Mouse (Mus musculus) forebrain, embryonic 15.5 days (tissue): Measurements from ENCODE around the gene Wdr45. TPM values are rescaled to one million over a fixed set of nuclear protein-coding genes. Genes with fewer than 3 reads are reported as not detected.
"Not testable (repeated sequence)": the region's sequence is repeated elsewhere in the genome, so short reads cannot be mapped to it uniquely, and the experiment has no call there.

Experiments
- ATAC-seq: fragments of 200-750 bp; cut with Nextera tagmentation; replicated peaks from 2 replicates; pipeline ENCODE4 v1.8.0; 2017; ENCODE audit warnings: mild to moderate bottlenecking, moderate TSS enrichment, moderate library complexity
- H3K27ac ChIP-seq: fragments of 300-500 bp; sonication (generic); replicated peaks from 2 replicates; pipeline ENCODE4 v1.5.1; 2015; ENCODE audit warnings: mild to moderate bottlenecking, inconsistent platforms
- H3K27me3 ChIP-seq: fragments of 300-500 bp; sonication (generic); 2 replicates; pipeline ENCODE4 v1.6.1; 2015; ENCODE audit warnings: inconsistent platforms
- H3K36me3 ChIP-seq: fragments of 300-500 bp; sonication (generic); 2 replicates; pipeline ENCODE4 v1.6.1; 2015; ENCODE audit warnings: mild to moderate bottlenecking, inconsistent platforms
- H3K4me1 ChIP-seq: fragments of 300-500 bp; sonication (generic); 2 replicates; pipeline ENCODE4 v1.6.1; 2015; ENCODE audit warnings: inconsistent platforms
- H3K4me2 ChIP-seq: fragments of 300-500 bp; sonication (generic); replicated peaks from 2 replicates; pipeline ENCODE4 v1.6.1; 2015; ENCODE audit warnings: mild to moderate bottlenecking, inconsistent platforms
- H3K4me3 ChIP-seq: fragments of 300-500 bp; sonication (generic); 2 replicates; pipeline ENCODE4 v1.5.1; 2015; ENCODE audit warnings: mild to moderate bottlenecking, inconsistent platforms
- H3K9ac ChIP-seq: fragments of 300-500 bp; sonication (generic); replicated peaks from 2 replicates; pipeline ENCODE4 v1.6.1; 2015; ENCODE audit warnings: mild to moderate bottlenecking, inconsistent platforms
- H3K9me3 ChIP-seq: fragments of 300-500 bp; sonication (generic); 2 replicates; pipeline ENCODE4 v1.6.1; 2016; ENCODE audit warnings: inconsistent platforms
- WGBS: fragments of 180-500 bp; shearing (Covaris S2); methylation state at CpG from one replicate; pipeline ENCODE4 v1.1.7; 2015; ENCODE audit warnings: mixed read lengths; 5-methylcytosine and 5-hydroxymethylcytosine counted together
- polyA plus RNA-seq: library from polyadenylated mRNA; unstranded; fragments of >200 nt; fragmentation: Nextera tagmentation; extraction: Ambion mirVana; gene quantifications from 2 replicates; pipeline ENCODE4 v1.2.1, GENCODE M21; 2015

The Wdr45 gene
- polyA plus RNA-seq, 1 experiment from 2014 or later = 43.1 TPM

DNA sequence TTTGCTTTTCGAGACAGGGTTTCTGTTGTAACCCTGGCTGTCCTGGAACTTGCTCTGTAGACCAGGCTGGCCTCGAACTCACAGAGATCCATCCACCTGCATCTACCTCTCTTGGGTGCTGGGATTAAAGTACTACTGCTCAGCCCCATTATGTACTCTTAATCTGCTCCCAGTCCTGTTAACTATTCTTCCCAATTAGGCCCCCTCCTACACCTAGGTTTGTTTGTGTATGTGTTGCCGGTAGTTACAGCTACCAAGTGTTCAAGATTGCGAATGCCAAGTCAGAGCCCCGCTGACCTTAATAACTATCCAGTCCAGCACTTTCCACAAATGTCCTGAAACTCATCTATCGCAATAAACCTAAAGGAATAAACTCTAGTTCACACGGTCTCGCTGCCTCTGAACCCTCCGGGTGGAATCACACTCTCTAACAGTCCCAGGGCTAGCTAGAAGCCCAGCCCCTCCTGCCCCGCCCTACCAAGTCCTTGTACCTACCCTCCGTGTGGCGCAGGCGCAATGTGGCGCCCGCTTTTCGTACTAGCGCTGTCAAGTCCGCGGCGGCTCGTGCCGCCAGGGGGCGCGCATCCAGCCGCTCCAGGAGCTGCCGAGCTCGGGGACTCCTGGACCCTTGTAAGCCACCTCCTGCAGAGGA lies 34.6 kb upstream of the Wdr45 start:
- Histone ChIP-seq H3K27me3 (no peaks in the 10 kb centered on the region), H3K4me1 (no peaks in the 10 kb centered on the region), H3K36me3 (no peaks in the 10 kb centered on the region), H3K4me3 (peak overlapping the region; percentile 27), H3K9me3 (no peaks in the 10 kb centered on the region), H3K4me2 (peak overlapping the region; percentile 47), H3K27ac (no peak overlapping the region), H3K9ac (no peak overlapping the region)
- peak; percentile 95 for ATAC-seq
- WGBS = 25% methylated on average over 27 of the region's 27 CpGs

DNA sequence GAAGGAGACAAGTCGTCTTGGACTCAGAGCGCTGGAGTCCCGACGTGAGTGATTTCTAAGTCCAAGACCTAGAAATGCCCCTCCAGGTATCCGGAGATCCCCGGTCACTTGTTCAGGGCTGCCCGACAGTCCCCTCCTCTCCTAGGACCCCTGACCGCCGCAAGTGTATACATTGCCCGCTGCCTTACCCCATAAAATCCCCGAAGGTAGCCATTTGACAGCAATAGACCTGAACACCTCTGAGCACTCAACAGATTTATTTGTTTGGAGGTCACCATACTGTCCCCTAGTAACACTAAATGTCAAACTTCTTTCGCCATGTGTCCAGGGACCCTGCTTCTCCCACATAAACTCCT lies 34.1 kb upstream of the Wdr45 start:
- no peak overlapping the region for H3K9ac ChIP-seq
- no peaks in the 10 kb centered on the region for H3K9me3 ChIP-seq
- 20% methylated on average over 12 of the region's 12 CpGs for WGBS
- no peak overlapping the region for H3K27ac ChIP-seq
- ATAC-seq = peak; percentile 43
- no peaks in the 10 kb centered on the region for H3K36me3 ChIP-seq
- H3K27me3 ChIP-seq = no peaks in the 10 kb centered on the region
- peak overlapping the region; percentile 47 for H3K4me2 ChIP-seq
- H3K4me3 ChIP-seq = peak overlapping the region; percentile 27
- H3K4me1 ChIP-seq = no peaks in the 10 kb centered on the region

DNA sequence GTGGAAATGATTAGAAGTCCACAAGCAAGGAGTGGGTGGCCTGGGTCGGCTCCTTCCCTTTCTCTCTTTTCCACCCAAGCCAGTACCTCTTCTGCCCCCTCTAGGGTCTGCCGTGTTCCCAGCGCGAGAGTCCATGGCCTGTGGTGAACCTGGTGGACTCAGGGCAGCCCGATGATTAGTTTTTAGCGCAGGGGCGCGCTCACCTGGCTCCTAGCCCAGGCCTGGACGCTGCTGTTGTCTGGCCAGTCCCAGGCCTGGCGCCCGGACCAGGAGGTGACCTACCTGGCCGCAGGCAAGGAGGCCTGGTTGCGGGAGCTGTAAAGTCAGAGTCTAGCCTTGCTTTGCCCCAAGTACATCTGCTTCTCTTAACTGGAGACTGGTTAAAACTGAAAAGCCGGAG lies 33.3 kb upstream of the Wdr45 start, which contains the start of gene Magix:
Gene Magix, minus strand, starts transcription at position 388 of the 400 bp plus-strand sequence.
- Histone ChIP-seq H3K36me3 (no peaks in the 10 kb centered on the region), H3K9ac (no peak within 1 kb of the TSS), H3K27ac (no peak within 1 kb of the TSS), H3K4me2 (peak within 1 kb of the TSS; percentile 47), H3K9me3 (no peaks in the 10 kb centered on the region), H3K4me3 (peak within 1 kb of the TSS; percentile 27), H3K27me3 (no peaks in the 10 kb centered on the region), H3K4me1 (no peaks in the 10 kb centered on the region)
- WGBS = 64% methylated on average over 14 of the region's 14 CpGs
- no peak for ATAC-seq

GRCm38 (mm10) chrX:7688321-7688720 lies 25.8 kb upstream of the Wdr45 start:
- 88% methylated on average over 2 of the region's 2 CpGs for WGBS
- no peak for ATAC-seq

DNA sequence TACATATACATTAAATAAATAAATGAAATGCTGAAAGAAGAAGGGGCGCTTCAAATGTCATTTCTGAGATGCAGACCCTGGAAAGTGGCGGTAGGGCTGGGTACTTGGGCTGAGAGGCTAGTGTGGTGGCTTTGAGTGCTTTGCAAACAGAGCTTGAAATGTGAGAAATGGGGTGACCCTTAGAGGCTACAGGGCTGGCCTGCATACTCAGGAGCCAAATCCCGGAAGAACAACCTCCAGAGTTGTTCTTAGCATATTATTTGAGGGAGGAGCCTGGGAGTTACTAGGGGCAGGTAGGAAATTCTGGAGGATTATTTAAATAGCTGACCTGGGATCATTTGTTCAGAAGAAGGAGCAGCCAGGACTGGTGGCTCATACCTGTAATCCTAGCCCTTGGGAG lies 23.6 kb upstream of the Wdr45 start:
- Histone ChIP-seq H3K27ac (no peak overlapping the region), H3K4me1 (no peaks in the 10 kb centered on the region), H3K27me3 (no peaks in the 10 kb centered on the region), H3K36me3 (no peaks in the 10 kb centered on the region), H3K9me3 (no peaks in the 10 kb centered on the region), H3K9ac (no peak overlapping the region), H3K4me2 (no peak overlapping the region), H3K4me3 (no peak overlapping the region)
- no peak for ATAC-seq
- 68% methylated on average over 3 of the region's 3 CpGs for WGBS

More at GRCm38 (mm10) chrX:7688321-7688720, 25.8 kb upstream of the Wdr45 start:
- no peaks in the 10 kb centered on the region for H3K4me1 ChIP-seq
- no peak overlapping the region for H3K9ac ChIP-seq
- no peak overlapping the region for H3K4me3 ChIP-seq
- H3K27me3 ChIP-seq = no peaks in the 10 kb centered on the region
- H3K9me3 ChIP-seq = no peaks in the 10 kb centered on the region
- no peak overlapping the region for H3K27ac ChIP-seq
- no peak overlapping the region for H3K4me2 ChIP-seq
- no peaks in the 10 kb centered on the region for H3K36me3 ChIP-seq

GRCm38 (mm10) chrX:7692862-7693261 lies 21.3 kb upstream of the Wdr45 start:
- H3K9me3 ChIP-seq = no peaks in the 10 kb centered on the region
- H3K27me3 ChIP-seq = no peaks in the 10 kb centered on the region
- H3K9ac ChIP-seq = no peak overlapping the region
- no peak for ATAC-seq
- no peak overlapping the region for H3K27ac ChIP-seq
- 40% methylated on average over 4 of the region's 4 CpGs for WGBS
- H3K4me3 ChIP-seq = no peak overlapping the region
- H3K36me3 ChIP-seq = no peaks in the 10 kb centered on the region
- peaks cover 4% of the 10 kb centered on the region; the same call in 1 of the 2 replicates for H3K4me1 ChIP-seq
- H3K4me2 ChIP-seq = no peak overlapping the region

GRCm38 (mm10) chrX:7696520-7696919 lies 17.6 kb upstream of the Wdr45 start:
- no peak overlapping the region for H3K27ac ChIP-seq
- no peaks in the 10 kb centered on the region for H3K9me3 ChIP-seq
- peaks cover 16% of the 10 kb centered on the region for H3K4me1 ChIP-seq
- peak overlapping the region; percentile 58 for H3K4me3 ChIP-seq
- H3K36me3 ChIP-seq = no peaks in the 10 kb centered on the region
- 50% methylated on average over 6 of the region's 6 CpGs for whole genome bisulfite sequencing
- H3K9ac ChIP-seq = no peak overlapping the region
- peak overlapping the region; percentile 22 for H3K4me2 ChIP-seq
- no peak; the same call in 1 of the 2 replicates for ATAC-seq
- no peaks in the 10 kb centered on the region for H3K27me3 ChIP-seq

DNA sequence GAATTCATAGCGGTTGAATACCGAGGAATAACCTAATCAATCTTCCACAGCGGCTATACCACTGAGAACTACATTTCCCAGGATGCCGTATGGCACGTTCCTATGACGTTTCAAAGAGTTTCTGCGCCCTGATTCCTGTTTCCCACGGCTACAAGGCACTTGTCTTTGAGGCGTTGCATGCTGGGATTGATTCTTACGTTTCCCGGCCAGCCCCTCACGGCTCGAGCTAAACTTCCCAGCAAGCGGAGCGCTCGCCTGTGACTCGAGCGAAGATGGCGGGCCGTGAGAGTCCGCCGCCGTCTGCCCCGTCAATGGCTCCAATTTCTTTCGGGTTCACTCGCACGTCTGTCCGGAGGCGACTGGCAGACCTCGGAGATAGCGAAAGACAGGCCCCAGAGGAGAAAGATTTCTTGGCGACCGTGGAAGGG lies 17.2 kb upstream of the Wdr45 start, which contains the start of gene Gpkow:
Gene Gpkow, plus strand, starts transcription at position 178 of the 428 bp plus-strand sequence.
- Histone ChIP-seq H3K36me3 (no peaks in the 10 kb centered on the region), H3K4me2 (peak within 1 kb of the TSS; percentile 53), H3K4me3 (peak within 1 kb of the TSS; percentile 58), H3K9me3 (no peaks in the 10 kb centered on the region), H3K4me1 (peaks cover 16% of the 10 kb centered on the region), H3K27me3 (no peaks in the 10 kb centered on the region), H3K27ac (peak within 1 kb of the TSS; percentile 60; the same call in 1 of the 2 replicates), H3K9ac (peak within 1 kb of the TSS; percentile 52)
- WGBS = 18% methylated on average over 33 of the region's 33 CpGs
- peak; percentile 97 for ATAC-seq

- not testable (repeated sequence) for H3K36me3 ChIP-seq, H3K27ac ChIP-seq, H3K4me1 ChIP-seq, ATAC-seq, H3K9me3 ChIP-seq, H3K27me3 ChIP-seq
- peak overlapping the region; percentile 35 for H3K4me3 ChIP-seq
- H3K4me2 ChIP-seq = peak overlapping the region; percentile 45
- 27% methylated on average over 6 of the region's 12 CpGs for WGBS
- peak overlapping the region; percentile 41; the same call in 1 of the 2 replicates for H3K9ac ChIP-seq
These were observed 384 bp upstream of the Wdr45 start for GRCm38 (mm10) chrX:7713764-7714134.

DNA sequence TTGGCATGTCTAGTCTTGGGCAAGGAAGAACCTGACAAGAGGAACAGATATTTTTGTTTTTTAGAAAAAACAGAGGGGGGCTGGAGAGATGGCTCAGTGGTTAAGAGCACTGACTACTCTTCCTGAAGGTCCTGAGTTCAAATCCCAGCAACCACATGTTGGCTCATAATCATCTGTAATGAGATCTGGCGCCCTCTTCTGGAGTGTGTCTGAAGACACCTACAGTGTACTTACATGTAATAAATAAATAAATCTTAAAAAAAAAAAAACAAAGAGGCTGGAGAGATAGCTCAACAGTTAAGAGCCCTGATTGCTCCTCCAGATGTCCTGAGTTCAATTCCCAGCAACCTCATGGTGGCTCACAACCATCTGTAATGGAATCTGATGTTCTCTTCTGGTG lies 1.9 kb downstream of the Wdr45 start:
- H3K4me1 ChIP-seq, H3K4me2 ChIP-seq, H3K4me3 ChIP-seq, ATAC-seq, H3K9me3 ChIP-seq, H3K36me3 ChIP-seq, H3K27me3 ChIP-seq, H3K27ac ChIP-seq, H3K9ac ChIP-seq: not testable (repeated sequence)
- 35% methylated on average over 1 of the region's 1 CpGs for WGBS

GRCm38 (mm10) chrX:7721514-7722281 lies 7.6 kb downstream of the Wdr45 start, which contains the start of gene Gm45208:
Gene Gm45208, plus strand, starts transcription at chrX:7722245.
- peak; percentile 94 for ATAC-seq
- Histone ChIP-seq H3K9ac (peak within 1 kb of the TSS; percentile 61), H3K27ac (peak within 1 kb of the TSS; percentile 93), H3K36me3 (no peaks in the 10 kb centered on the region; the same call in 1 of the 2 replicates), H3K4me3 (peak within 1 kb of the TSS; percentile 57), H3K4me2 (peak within 1 kb of the TSS; percentile 59), H3K27me3 (no peaks in the 10 kb centered on the region), H3K9me3 (no peaks in the 10 kb centered on the region), H3K4me1 (peaks cover 7% of the 10 kb centered on the region)
- WGBS = 29% methylated on average over 22 of the region's 22 CpGs

DNA sequence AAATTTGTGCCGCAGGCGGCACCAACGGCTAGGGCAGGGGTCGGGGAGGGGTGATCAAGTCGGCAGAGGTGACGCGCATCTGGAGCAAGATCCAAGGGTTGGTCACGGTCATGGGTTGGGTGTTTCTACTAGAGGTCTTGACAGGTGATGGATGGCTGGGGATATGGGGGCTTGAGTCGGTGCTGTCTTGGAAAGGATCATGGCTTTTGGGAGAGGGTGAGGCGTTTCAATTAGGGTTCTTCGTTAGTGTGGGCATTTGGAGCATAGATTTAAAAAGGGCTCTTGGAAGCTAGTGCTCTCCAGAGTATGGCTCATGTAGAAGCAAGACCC lies 8.1 kb downstream of the Wdr45 start:
- WGBS = 33% methylated on average over 11 of the region's 11 CpGs
- peaks cover 7% of the 10 kb centered on the region for H3K4me1 ChIP-seq
- no peaks in the 10 kb centered on the region for H3K9me3 ChIP-seq
- no peaks in the 10 kb centered on the region for H3K27me3 ChIP-seq
- peak overlapping the region; percentile 93 for H3K27ac ChIP-seq
- ATAC-seq = peak; percentile 54; the same call in 1 of the 2 replicates
- H3K9ac ChIP-seq = peak overlapping the region; percentile 61
- H3K36me3 ChIP-seq = no peaks in the 10 kb centered on the region; the same call in 1 of the 2 replicates
- peak overlapping the region; percentile 57 for H3K4me3 ChIP-seq
- H3K4me2 ChIP-seq = peak overlapping the region; percentile 59
